In genomic region chr1:188077561-188078195, GRCm38 (mm10) we compare ENCODE assay signal across 11 mouse cellular contexts.
A peak's percentile ranks its signal among the peaks of the same experiment; 100 is the strongest.
DNase-seq lines count a peak whose midpoint lies in the region; ATAC-seq lines count a peak whose summit lies in the region.
"Had no signal": no experiment of that assay in that cellular context is flagged by ENCODE, and none has a peak within 500 bp of the region (broad histone marks: within the 10 kb centered on the region; RNA-seq: fewer than 3 reads in every experiment).

No protein-coding gene starts in this region.

- peak; percentile 13 to 55 for DNase-seq in layer of hippocampus, postnatal 14 days (ENCODE audit: low spot score in 2 of 2)
- DNase-seq in layer of hippocampus, adult 18-20 months (ENCODE audit: low spot score in 2 of 2) = no peak
- DNase-seq in adrenal gland, adult 8-10 months = peak; percentile 69
- DNase-seq in cerebellum, postnatal 36 days = peak; percentile 91 to 92
- DNase-seq in left cerebral cortex, postnatal 14 days (ENCODE audit: low spot score in 2 of 2) = no peak
- DNase-seq: lung, postnatal 10 days had no signal

- H3K9ac ChIP-seq in kidney, embryonic 15.5 days = no peak overlapping the region
- H3K9ac ChIP-seq: heart, embryonic 13.5 days; midbrain, embryonic 12.5 days had no signal

- no peak overlapping the region for H3K4me2 ChIP-seq in kidney, embryonic 15.5 days
- H3K4me2 ChIP-seq: heart, embryonic 13.5 days; midbrain, embryonic 12.5 days had no signal

- 87% methylated on average over 11 of the region's 11 CpGs for WGBS in kidney, embryonic 15.5 days

- H3K27me3 ChIP-seq in kidney, embryonic 15.5 days = no peaks in the 10 kb centered on the region
- H3K27me3 ChIP-seq: heart, embryonic 13.5 days; midbrain, embryonic 12.5 days had no signal

- no peaks in the 10 kb centered on the region for H3K9me3 ChIP-seq in kidney, embryonic 15.5 days (replicated peaks)
- H3K9me3 ChIP-seq: heart, embryonic 13.5 days; midbrain, embryonic 12.5 days had no signal

- intact Hi-C loops in left cerebral cortex, postnatal 14 days (cut with DNase I) = no loop called here

- no peaks in the 10 kb centered on the region for H3K4me1 ChIP-seq in kidney, embryonic 15.5 days

- peak; percentile 95 for ATAC-seq in cerebellum, adult (ENCODE audit: insufficient number of reproducible peaks, low FRiP score, low TSS enrichment)
- ATAC-seq in kidney, embryonic 15.5 days (replicated peaks; ENCODE audit: low FRiP score) = no peak

- no peak overlapping the region for H3K4me3 ChIP-seq in kidney, embryonic 15.5 days (replicated peaks)
- H3K4me3 ChIP-seq: heart, embryonic 13.5 days; midbrain, embryonic 12.5 days had no signal

- H3K27ac ChIP-seq in kidney, embryonic 15.5 days = no peak overlapping the region
- H3K27ac ChIP-seq: heart, embryonic 13.5 days; kidney, postnatal 0 days; midbrain, embryonic 12.5 days had no signal

- no peaks in the 10 kb centered on the region for H3K36me3 ChIP-seq in kidney, embryonic 15.5 days
- H3K36me3 ChIP-seq: midbrain, embryonic 12.5 days had no signal

Comparison
In these comparisons a context has a peak if more than half of its experiments do, and no peak if none do; other contexts are left out.
1. DNase-seq: peak in layer of hippocampus, postnatal 14 days (2 of 2), adrenal gland, adult 8-10 months (single experiment) and cerebellum, postnatal 36 days (2 of 2); none in layer of hippocampus, adult 18-20 months (0 of 2) and left cerebral cortex, postnatal 14 days (0 of 2).